Mouse (Mus musculus): Measurements from ENCODE around the gene Smarca4.

- TF ChIP-seq POLR2A (IDR thresholded peaks at IDR 0.05; ENCODE audit: borderline replicate concordance, extremely low read depth, low read depth, low read length), result no peak
- TF ChIP-seq CTCF (IDR thresholded peaks at IDR 0.05; ENCODE audit: insufficient read depth, low read length), result no peak
Observed at GRCm38 (mm10) chr9:21690031-21690430, 74.1 kb downstream of the Smarca4 start.
